Mouse (Mus musculus): ENCODE measurements around the gene Cox17. TPM values are rescaled to one million over a fixed set of nuclear protein-coding genes. Genes with fewer than 3 reads are reported as not detected.

The Cox17 gene
- polyA plus RNA-seq, 1 experiment from 2014 or later: 107 TPM

- Histone ChIP-seq H3K36me3 (ENCODE audit: control insufficient read depth, insufficient read depth, low read length) (no peaks in the 10 kb centered on the region), H3K4me1 (ENCODE audit: control insufficient read depth, insufficient read depth, low read length) (peaks cover 9% of the 10 kb centered on the region; the same call in 1 of the 2 replicates), H3K27me3 (ENCODE audit: control insufficient read depth, insufficient read depth, low read length) (no peaks in the 10 kb centered on the region), H3K9me3 (ENCODE audit: control insufficient read depth, low read length) (no peaks in the 10 kb centered on the region), H3K4me3 (ENCODE audit: low read depth, low read length) (no peak overlapping the region), H3K27ac (replicated peaks; ENCODE audit: low read depth, low read length) (no peak overlapping the region), H3K4me2 (ENCODE audit: low read depth, severe bottlenecking) (no peak overlapping the region), H3K9ac (ENCODE audit: low read length) (no peak overlapping the region)
- 93% methylated on average over 6 of the region's 6 CpGs for WGBS
- ATAC-seq (ENCODE audit: insufficient number of reproducible peaks, low FRiP score, low TSS enrichment, low read depth) (no peak), DNase-seq (ENCODE audit: low spot score) (no peak)
These were observed 51.5 kb downstream of the Cox17 start for GRCm38 (mm10) chr16:38398266-38398665.

GRCm38 (mm10) chr16:38399076-38399475 lies 52.3 kb downstream of the Cox17 start:
- no peak overlapping the region for H3K9ac ChIP-seq (ENCODE audit: low read length)
- H3K4me2 ChIP-seq (ENCODE audit: low read depth, severe bottlenecking): peak overlapping the region; percentile 43; the same call in 1 of the 2 replicates

GRCm38 (mm10) chr16:38399531-38400231 lies 52.9 kb downstream of the Cox17 start:
- Histone ChIP-seq H3K4me3 (ENCODE audit: low read depth, low read length) (peak overlapping the region; percentile 14), H3K27me3 (ENCODE audit: control insufficient read depth, insufficient read depth, low read length) (no peaks in the 10 kb centered on the region), H3K9ac (ENCODE audit: low read length) (peak overlapping the region; percentile 58), H3K4me1 (ENCODE audit: control insufficient read depth, insufficient read depth, low read length) (peaks cover 9% of the 10 kb centered on the region; the same call in 1 of the 2 replicates), H3K36me3 (ENCODE audit: control insufficient read depth, insufficient read depth, low read length) (no peaks in the 10 kb centered on the region), H3K4me2 (ENCODE audit: low read depth, severe bottlenecking) (peak overlapping the region; percentile 43), H3K27ac (replicated peaks; ENCODE audit: low read depth, low read length) (peak overlapping the region; percentile 50; the same call in 1 of the 2 replicates), H3K9me3 (ENCODE audit: control insufficient read depth, low read length) (no peaks in the 10 kb centered on the region)
- peak; percentile 76 for ATAC-seq (ENCODE audit: insufficient number of reproducible peaks, low FRiP score, low TSS enrichment, low read depth)
- 22% methylated on average over 17 of the region's 17 CpGs for WGBS
- peak; percentile 60 for DNase-seq (ENCODE audit: low spot score)

More at GRCm38 (mm10) chr16:38399076-38399475, 52.3 kb downstream of the Cox17 start:
- Histone ChIP-seq H3K9me3 (ENCODE audit: control insufficient read depth, low read length) (no peaks in the 10 kb centered on the region), H3K27me3 (ENCODE audit: control insufficient read depth, insufficient read depth, low read length) (no peaks in the 10 kb centered on the region), H3K27ac (replicated peaks; ENCODE audit: low read depth, low read length) (no peak overlapping the region), H3K4me1 (ENCODE audit: control insufficient read depth, insufficient read depth, low read length) (peaks cover 9% of the 10 kb centered on the region; the same call in 1 of the 2 replicates), H3K36me3 (ENCODE audit: control insufficient read depth, insufficient read depth, low read length) (no peaks in the 10 kb centered on the region), H3K4me3 (ENCODE audit: low read depth, low read length) (no peak overlapping the region)
- WGBS: 80% methylated on average over 3 of the region's 3 CpGs
- no peak for DNase-seq (ENCODE audit: low spot score)
- ATAC-seq (ENCODE audit: insufficient number of reproducible peaks, low FRiP score, low TSS enrichment, low read depth): no peak

DNA sequence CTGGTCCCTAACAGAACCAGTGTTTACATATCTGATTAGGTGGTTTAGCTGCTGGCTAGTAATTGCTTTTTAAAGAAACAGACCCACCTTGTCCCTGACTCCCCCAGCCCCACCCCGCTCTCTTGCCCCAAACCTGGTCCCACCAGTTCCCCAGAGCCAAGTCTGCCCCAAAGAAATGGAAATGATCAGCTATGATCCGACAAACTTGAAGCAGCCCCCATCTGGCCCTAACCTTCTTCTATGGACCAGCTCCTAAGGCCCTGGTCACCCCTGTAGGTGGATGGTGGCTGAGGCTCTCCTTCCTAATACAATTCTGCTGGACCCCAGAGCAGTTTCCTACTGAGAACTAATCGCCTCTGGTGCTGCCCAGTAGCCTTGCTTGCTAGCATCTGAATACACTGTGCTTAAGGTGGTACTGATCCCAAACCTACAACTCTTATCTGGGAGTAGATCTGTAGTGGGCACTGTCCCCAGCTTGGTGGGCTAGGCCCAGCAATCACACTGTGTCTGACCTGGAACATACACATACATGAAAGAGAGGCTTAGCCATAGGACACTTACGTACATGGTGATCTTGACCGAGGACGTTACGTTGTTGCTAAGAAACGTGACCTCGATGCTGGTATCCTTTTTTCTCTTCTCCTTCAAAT lies 53.6 kb downstream of the Cox17 start:
- 80% methylated on average over 9 of the region's 9 CpGs for WGBS
- Histone ChIP-seq H3K9me3 (ENCODE audit: control insufficient read depth, low read length) (no peaks in the 10 kb centered on the region), H3K4me1 (ENCODE audit: control insufficient read depth, insufficient read depth, low read length) (peaks cover 9% of the 10 kb centered on the region; the same call in 1 of the 2 replicates), H3K36me3 (ENCODE audit: control insufficient read depth, insufficient read depth, low read length) (no peaks in the 10 kb centered on the region), H3K9ac (ENCODE audit: low read length) (peak overlapping the region; percentile 58; the same call in 1 of the 2 replicates), H3K4me3 (ENCODE audit: low read depth, low read length) (no peak overlapping the region), H3K4me2 (ENCODE audit: low read depth, severe bottlenecking) (peak overlapping the region; percentile 43; the same call in 1 of the 2 replicates), H3K27ac (replicated peaks; ENCODE audit: low read depth, low read length) (no peak overlapping the region), H3K27me3 (ENCODE audit: control insufficient read depth, insufficient read depth, low read length) (no peaks in the 10 kb centered on the region)
- ATAC-seq (ENCODE audit: insufficient number of reproducible peaks, low FRiP score, low TSS enrichment, low read depth): no peak
- DNase-seq (ENCODE audit: low spot score): no peak

GRCm38 (mm10) chr16:38401468-38401867 lies 54.7 kb downstream of the Cox17 start:
- Histone ChIP-seq H3K4me3 (ENCODE audit: low read depth, low read length) (no peak overlapping the region), H3K9ac (ENCODE audit: low read length) (no peak overlapping the region), H3K36me3 (ENCODE audit: control insufficient read depth, insufficient read depth, low read length) (no peaks in the 10 kb centered on the region), H3K4me2 (ENCODE audit: low read depth, severe bottlenecking) (no peak overlapping the region), H3K27ac (replicated peaks; ENCODE audit: low read depth, low read length) (no peak overlapping the region), H3K9me3 (ENCODE audit: control insufficient read depth, low read length) (no peaks in the 10 kb centered on the region), H3K4me1 (ENCODE audit: control insufficient read depth, insufficient read depth, low read length) (peaks cover 9% of the 10 kb centered on the region; the same call in 1 of the 2 replicates), H3K27me3 (ENCODE audit: control insufficient read depth, insufficient read depth, low read length) (no peaks in the 10 kb centered on the region)
- ATAC-seq (ENCODE audit: insufficient number of reproducible peaks, low FRiP score, low TSS enrichment, low read depth) (no peak), DNase-seq (ENCODE audit: low spot score) (no peak)
- 86% methylated on average over 6 of the region's 6 CpGs for WGBS

Other genes starting within 250 kb of the Cox17 start
- not detected in 2 replicates for gene Nr1i2, start 52.2 kb upstream of the Cox17 start, polyA plus RNA-seq (2014; fragmentation: Nextera tagmentation; extraction: Ambion mirVana)
- gene Maats1, start 4.8 kb upstream of the Cox17 start, polyA plus RNA-seq (2014; fragmentation: Nextera tagmentation; extraction: Ambion mirVana): 0.10 and 0.20 TPM in 2 replicates
- not detected in 2 replicates for gene Gm21987, start within 50 bp of the Cox17 start, polyA plus RNA-seq (2014; fragmentation: Nextera tagmentation; extraction: Ambion mirVana)
- 0.75 and 1.8 TPM in 2 replicates for gene Popdc2, start 15.2 kb downstream of the Cox17 start, polyA plus RNA-seq (2014; fragmentation: Nextera tagmentation; extraction: Ambion mirVana)
- gene Pla1a, start 86.2 kb downstream of the Cox17 start, polyA plus RNA-seq (2014; fragmentation: Nextera tagmentation; extraction: Ambion mirVana): 0.07 TPM in 1 of 2 replicates, not detected in the other
- 135 and 141 TPM in 2 replicates for gene Adprh, start 105.7 kb downstream of the Cox17 start, polyA plus RNA-seq (2014; fragmentation: Nextera tagmentation; extraction: Ambion mirVana)
- 0.21 and 0.34 TPM in 2 replicates for gene Cd80, start 108.6 kb downstream of the Cox17 start, polyA plus RNA-seq (2014; fragmentation: Nextera tagmentation; extraction: Ambion mirVana)
- gene Timmdc1, start 175.7 kb downstream of the Cox17 start, polyA plus RNA-seq (2014; fragmentation: Nextera tagmentation; extraction: Ambion mirVana): 25.1 and 28.9 TPM in 2 replicates
- 72.9 and 78.9 TPM in 2 replicates for gene Poglut1, start 203.3 kb downstream of the Cox17 start, polyA plus RNA-seq (2014; fragmentation: Nextera tagmentation; extraction: Ambion mirVana)
- 131 and 135 TPM in 2 replicates for gene Tmem39a, start 211.7 kb downstream of the Cox17 start, polyA plus RNA-seq (2014; fragmentation: Nextera tagmentation; extraction: Ambion mirVana)

Measured in limb, embryonic 11.5 days (tissue).